Mouse (Mus musculus) hindlimb bud, embryonic 11.5 days (tissue): ENCODE results near the gene Gpatch8.

ENCODE experiments used
- DNase-seq: peaks from one replicate; pipeline ENCODE4 v3.0.0-alpha.2; 2012; ENCODE audit warnings: low read depth, low spot score; ENCODE audit errors: extremely low spot score

Gene Gpatch8

DNA sequence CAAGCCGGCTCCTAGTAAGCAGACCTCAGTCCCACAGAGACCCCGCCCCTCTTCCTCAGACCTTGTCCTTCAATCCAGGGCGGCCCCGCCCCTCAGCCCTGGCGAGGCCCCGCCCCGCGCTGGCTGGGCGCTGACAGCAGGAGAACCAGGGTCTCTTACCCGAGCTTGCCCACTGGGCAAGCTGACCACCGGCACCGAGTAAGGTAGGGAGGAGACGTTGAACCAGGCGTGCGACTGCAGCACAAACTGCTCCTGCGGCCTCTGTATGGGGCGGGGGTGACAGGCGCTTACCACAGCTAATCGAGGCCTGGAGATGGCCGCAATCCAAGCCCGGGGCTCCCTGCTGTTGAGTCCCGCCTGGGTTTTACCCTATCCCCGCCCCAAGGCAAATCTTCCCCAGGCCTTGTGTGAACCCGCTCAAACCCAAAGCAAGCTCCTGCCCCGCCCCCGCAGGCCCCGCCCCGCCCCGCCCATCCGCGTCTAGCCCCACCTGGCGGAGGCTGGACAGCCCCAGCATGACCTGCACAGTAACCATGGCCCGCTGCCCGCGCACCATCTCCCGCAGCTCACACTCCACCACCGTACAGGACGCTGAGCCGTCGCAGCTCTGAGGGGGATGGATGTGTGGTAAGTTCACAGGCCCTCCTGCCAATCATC, 100.3 kb downstream of the Gpatch8 start:
- DNase-seq = no peak

DNA sequence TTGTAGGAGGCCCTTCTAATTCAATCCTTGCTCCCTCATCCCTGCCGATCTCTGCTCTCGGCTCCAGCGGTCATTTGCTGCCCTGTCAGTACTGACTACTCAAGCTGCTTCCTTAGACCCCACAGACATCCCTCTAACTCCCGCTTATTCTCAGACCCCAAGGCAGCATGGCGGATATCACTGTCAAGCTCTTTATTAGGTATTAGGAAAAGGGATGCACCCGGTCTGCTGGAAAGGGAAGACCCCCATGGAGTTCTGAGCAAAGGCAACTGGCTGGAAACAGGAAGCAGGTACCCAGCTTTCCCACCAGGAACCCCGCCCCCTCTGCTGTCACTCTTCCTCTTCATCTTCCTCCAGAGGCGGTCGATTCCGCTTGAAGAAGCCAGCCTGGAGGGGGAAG, 103.1 kb downstream of the Gpatch8 start:
- no peak for DNase-seq

DNA sequence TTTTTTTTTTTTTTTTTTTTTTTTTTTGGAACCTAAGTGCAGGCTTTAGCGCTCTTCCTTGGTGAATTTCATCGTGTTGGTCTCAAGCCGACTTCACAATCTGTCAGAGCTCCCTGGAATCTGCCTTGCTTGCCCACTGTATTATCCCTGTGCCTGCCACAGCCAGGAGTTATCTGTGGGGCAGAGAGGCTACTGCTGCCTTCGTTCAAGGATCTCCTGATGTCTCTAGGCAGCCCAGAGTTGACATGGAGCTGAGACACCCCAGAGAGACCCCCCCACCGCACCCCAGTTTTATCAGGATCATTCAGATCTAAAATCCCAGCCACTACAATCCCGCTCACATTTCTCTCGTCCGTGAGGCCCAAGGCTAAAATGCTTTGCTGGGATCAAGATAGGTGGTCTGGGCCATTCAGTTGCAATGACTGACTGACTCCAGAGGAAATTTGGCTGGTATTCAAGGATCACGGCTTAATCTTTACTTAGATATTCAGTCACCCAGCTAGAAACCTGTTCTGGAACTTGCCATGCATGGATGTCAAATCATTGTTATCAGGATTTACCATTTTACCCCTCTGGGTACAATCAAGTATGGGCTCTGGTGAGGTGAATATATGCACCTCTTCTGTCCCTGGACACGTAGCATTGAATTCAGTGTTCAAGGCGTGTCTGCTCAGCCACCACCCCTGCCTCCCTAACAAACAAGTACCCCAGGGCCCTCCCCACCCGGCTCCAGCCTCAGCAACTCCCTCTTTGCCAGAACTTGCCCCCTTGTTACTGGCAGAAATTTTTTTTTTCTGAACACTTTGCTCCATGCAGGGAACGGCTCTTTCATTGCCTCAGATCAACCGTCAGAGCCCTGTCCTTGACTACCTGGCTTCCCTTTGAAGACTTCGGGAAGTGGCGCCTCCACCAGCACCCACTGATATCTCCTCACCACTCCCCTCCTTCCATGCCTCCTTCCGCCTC, 106.9 kb downstream of the Gpatch8 start:
- DNase-seq = no peak

DNA sequence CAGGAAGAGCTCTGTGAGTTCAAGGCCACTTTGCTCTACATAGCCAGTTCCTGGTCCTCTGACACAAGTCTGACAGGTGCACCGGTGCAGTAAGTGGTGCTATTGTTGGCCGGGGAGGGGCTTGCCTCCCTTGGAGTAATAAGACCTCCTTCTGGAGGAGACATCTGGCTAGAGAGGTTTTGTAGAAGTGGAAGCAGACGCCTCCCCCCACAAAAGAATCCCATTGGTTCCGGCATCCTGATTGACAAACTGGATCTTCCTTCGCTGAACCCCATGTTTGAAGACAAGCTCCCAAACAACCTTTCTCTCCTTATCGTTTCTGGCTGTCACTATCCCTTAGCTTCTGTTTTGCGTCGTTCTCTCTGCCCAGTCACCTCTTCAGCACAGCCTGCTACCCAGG, 107.9 kb downstream of the Gpatch8 start:
- DNase-seq = no peak

DNA sequence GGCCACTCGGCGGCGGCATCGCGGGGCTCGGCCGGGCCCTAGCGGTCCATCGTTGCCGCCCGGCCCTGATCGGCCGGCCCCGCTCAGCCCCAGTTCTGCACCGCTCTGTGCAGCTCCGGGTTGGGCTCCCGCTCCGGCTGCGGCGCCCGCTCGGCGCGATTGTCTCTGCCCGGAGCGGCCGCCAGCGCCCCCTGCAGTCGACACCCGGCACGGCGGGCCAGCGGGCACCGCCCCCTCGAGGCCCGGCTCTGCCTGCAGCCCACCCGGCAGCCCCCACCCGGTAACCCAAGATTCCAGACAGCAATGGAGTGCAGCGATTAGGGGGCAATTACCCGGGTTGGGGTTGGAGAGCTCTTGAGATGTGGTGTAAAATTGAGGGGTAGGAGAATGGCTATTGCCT, 108.7 kb downstream of the Gpatch8 start, which contains the start of gene Fam171a2:
Fam171a2 (minus strand) TSS at position 186 of the 400 bp plus-strand sequence.
- no peak for DNase-seq

DNA sequence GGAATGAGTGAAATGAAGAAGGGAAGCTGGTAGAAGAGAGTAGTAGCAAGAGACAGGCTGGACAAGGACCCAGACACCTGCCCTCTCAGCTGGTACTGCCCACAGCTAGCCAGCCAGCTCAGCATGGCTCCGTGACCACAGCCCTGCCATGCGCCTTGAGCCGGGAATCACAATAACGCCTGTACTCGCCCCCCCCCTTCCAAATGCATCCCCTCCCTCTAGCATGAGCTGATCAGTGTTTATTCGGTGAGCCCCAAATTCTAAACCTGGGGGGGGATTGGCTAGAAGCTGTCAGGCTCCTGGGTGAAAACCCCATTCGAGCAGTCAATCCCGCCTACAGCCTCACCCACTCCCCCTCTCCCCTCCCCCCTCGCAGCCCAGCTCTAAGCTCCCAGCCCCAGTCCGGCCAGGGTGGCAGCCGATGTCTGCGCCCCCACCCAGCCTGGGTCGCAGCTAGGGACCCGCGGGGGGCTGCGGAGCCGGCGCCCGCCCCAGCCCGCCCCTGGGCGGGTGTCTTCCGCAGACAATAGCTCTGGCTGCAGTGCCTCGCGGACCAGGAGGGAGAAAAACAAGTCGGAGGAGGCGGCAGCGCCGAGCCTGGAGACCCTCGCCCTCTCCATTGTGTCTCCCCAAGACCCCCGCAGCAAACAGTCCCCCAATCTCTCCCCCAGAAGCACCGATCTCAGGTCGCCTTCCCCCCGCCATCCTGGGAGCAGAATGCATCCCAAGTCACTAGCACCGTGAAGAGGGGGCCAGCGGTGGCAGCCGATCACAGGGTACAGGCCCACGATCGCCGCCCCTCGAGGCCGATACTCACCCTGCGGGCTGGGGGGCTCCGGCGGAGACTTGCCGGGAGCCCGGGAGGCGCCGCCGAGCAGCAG, 109.4 kb downstream of the Gpatch8 start:
- DNase-seq = no peak

DNA sequence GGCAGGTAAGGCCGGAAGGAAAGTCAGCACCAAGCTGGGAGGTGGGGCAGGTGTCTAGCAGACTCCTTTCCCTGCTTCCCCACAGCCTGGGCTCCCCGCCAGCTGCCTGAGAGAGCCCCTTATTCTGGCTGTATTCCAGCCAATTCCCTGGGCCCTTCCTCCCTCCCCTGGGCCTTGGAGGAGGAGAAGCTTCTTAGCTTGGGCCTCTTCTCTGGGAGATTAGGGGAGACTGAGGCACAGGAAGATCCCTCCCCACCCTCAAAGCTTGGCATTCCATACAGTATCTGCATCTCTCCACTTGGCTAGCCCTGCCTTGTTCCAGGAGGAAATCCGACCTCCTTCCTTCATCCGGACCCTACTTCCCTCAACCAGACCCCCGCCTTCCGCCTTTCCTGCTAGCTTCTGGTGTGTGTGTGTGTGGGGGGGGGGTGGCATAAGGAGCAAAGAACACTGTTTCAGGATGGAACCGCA, 110.3 kb downstream of the Gpatch8 start:
- DNase-seq = no peak

DNA sequence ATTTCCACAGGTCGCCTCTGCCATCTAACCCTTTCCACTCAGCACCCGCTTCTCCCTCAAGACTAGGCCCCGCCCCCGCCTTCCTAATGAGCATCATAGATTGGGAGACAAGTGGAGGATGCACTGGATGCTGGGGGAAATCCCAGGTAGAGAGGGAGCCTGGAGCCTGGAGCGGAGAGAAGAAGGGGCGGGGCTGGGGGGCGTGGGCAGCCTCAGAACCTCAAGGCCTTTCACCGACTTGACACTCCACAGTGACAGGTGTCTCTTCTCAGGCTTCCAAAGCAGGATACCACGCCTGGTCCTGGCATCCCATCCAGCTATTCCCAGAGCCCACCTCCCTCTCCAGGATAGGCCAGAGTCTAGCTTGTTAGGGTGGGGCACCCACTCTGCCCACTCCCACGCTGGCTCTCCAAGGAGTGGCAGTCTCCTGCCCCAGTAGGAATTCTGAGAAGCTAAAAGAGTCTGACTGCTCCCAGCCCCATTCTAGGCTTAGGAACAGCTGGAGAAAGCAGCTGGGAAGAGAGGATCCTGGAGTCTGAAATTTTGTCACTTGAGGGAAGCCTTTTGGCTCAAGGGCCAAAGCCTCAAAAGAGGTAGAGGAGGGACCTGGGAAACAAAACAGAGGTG, 110.8 kb downstream of the Gpatch8 start:
- DNase-seq = no peak

DNA sequence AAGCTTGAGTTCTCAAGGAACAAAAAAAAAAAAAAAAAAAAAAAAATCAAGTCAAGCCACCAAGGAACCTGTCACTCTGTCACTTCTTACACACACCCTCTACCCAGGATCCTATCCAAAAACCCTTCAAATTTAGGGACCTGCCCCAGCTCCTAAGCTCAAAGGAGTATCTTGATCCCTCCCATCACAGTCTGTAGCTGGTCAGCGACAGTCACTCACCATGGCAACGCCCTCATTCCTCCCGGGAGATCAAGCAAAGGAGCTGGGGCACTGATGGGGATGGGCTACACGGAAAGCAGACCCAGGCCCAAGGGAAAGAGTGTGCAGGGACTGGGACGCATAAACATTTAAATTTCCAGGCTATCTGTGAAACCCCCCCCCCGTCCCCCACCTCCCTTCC, 111.4 kb downstream of the Gpatch8 start:
- DNase-seq = no peak

DNA sequence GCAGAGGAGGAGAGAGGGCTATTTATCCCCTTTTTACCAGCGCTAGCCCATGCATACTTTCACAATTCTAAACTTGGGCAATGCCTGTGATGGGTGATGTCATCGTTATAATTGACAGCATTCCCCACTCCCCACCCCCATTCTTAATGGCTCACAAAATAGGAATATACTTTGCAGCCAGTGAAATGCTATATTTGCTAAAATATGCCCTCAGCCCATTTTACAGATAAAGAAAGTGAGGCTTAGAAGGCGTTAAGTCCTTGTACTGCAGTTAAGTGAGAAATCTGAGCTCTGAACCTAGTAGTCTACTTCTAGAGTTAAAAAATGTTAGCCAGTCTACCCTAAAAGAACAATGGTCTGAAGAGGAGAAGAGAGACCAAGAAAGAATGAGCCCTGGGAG, 111.9 kb downstream of the Gpatch8 start:
- no peak for DNase-seq

DNA sequence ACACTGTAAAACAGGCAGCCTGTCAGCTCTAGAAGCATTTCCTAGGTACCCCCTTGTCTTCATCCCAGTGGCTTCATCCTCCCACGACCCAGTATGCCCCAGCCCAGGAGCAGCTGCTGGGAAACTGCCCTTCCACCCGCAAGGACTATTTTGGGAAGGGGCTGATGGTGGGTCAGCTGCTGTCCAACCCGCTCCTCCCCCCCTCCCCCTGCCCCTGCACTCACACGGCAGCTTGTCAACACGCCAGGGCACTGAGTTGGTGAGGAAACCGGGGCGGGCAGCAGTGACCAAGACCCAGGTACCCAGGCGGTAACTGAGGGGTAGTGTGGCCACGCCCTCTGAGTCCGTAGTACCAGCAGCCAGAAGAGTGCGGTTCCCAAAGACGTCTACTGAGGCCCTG, 112.5 kb downstream of the Gpatch8 start:
- no peak for DNase-seq

DNA sequence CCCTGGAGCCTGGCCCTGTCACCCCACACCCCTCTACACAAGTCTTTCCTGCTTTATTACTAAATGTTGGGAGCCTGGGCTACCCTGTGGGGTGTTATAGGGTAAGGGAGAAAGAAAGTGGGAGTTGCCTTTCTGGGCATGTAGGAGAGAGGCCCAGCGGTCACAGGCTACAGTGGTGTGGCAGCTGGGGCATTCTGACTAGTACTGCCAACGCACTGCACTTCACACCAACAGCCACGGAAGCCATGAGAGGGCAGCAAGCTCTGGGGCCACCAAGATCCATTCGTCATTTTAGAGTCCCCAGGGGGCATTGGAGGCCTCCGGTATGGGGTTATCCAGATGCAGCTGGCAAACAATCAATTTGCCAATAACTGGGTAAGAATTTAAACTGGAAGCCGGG, 114.1 kb downstream of the Gpatch8 start:
- DNase-seq = no peak

DNA sequence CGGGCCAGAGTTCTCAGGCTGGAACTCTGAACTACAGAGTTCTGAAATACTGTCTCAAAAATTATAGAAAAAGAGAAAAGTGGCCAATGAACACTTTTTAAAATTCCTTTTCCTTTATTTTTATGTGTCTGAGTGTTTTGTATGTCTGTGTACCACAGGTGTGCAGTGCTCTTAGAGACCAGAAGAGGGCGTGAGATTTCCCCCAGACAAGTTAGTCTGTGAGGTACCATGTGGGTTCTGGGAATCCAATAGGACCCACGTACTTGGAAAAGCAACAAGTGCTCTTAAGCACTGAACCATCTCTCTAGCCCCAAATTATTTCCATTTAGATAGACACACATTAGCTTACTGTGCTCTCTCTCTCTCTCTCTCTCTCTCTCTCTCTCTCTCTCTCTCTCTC, 114.8 kb downstream of the Gpatch8 start:
- DNase-seq = no peak

DNA sequence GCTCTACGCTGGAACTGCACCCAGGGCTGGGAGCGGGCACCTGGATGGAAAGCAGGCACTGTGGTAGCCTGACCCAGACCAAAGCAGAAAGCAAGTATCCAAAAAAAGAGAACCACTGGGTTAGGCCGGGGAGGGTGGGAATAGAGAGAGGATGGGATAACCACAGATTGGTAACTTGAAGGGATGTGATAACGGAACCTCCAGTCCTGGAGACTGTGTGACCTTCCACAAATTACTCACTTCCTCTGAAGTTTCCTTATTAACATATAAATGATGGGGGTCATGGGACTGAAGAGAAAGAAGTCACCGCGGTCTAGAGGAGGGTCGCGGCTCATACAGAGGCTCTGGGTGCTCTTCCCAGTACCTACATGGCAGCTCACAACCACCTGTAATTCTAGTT, 115.9 kb downstream of the Gpatch8 start:
- DNase-seq = no peak

DNA sequence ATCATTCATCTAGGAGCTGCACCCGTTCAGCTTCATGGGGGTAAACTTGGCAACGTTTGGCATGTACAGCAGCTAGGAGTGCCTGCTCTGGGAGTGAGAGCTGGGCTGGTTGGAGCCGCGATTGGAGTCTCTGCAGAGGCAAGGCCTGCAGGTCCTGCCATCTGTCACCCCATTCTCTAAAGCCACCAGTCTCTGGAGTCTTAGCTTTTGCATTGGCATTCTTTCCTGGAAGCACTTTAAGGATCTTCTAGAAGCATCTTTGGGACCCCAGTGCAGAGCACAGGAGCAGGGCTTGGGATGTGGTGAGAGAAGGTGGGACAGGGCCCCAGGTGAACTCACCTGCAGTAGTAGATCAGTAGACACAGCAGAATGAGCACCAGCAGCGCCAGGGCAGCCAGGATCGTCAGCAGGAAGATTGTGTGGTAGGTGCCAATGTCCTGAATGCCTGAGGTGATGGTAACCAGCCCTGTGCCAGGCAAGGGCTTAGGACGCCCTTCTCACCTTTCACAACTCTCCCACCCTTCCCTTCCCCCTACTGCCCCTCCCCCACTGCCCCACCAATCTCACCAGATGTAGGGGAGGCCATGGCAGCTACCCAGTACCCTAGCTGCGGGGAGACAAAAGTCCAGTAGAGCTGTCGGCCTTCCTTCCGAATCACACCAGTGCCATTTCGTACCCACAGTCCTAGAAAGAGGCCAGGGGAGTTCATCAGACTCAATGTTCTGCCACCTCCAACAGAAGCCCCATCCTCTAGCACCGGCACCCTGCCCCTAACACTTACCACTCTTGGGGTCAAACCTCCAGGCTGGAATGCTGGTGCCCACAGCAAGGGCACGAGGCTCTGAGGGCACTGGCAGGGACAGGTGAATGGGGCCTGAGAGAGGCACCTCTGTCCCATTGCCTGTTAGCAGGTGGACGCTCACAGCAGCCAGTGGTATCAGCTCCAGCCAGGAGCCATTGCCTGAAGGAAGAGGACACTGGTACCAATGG, 116.8 kb downstream of the Gpatch8 start:
- DNase-seq = no peak

DNA sequence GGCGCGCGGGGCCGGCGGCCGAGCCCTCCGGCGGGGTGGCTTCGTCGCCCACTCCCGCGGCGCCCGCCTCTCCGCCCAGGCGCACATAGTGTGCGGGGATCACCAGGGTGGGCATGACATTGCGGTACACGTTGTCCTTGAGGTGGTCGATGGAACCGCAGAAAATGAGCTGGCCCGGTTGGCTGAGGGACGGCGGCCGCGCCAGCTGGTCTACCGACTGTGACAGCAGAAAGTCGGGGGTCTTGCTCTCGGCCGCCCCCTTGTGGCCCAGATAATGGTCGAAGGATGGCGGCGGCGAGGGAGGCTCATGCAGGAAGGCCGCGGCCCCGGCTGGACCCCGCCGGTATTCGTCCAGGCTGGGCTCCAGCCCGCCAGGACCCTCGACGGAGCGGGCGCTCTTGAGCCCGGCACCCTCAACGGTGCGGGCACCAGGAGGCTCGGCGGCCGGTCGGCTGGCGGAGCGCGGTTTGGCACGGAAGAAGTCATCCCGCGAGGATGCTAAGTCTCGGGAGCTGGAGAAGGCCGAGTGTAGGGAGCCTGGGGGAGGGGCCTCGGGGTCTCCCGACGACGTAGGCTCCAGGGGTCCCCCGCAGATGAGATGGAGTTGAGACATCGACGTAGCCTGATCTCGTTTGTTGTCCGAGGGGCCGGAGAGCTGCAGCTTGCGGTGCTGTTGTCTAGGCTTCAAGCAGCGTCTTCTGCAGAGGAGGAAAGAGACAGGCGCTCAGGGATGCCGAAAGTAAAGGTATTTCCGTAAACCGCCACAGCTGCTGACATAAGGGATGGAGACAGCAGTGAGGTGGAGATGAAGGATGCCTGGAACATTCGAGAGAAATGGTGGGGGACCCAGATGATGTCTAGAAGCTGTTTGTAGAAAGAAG, 117.7 kb downstream of the Gpatch8 start:
- DNase-seq = no peak

DNA sequence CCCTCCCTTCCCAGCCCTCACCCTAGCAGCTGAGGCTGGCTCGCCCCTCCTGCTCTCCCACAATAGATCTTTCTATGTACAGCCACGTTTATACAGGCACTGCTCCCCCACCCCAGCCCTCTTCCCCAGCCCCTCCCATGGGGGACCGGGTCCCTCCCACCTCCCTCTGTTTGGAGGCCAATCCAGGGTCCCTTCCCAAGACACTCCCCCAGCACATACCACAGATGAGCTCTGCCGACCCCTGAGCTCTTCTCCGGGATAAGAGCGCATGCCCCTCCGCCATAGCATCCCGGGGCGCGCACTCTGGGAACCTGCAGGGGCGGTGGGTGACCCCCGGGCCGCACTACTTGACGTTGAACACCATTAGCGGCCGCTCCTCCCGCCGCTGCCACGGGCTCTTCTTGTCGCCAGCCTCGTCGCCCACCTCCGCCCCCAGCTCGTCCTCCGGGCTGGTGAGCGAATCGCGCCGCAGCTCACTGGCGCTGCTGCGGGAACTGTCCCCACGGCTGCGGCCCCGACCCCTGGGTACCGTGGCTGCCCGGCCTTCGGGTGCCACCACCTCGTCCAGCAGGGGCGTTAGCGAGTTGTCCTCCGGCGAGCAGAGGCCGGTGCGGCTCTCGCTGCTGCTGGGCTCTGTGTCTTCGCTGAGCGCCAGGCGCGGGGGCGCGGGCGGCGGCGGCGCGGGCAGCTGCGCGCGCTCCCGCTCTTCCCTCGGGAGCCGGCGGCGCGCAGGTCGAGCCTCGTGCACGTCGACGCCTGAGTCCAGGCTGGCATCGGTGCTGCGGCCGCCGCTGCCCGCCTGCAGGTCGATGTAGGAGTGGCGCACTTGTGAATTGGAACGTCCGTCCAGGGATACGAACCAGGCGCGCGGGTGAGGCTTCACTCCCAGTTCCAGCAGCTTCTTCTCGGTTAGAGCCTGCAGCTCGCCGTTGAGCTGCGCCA, 118.8 kb downstream of the Gpatch8 start:
- DNase-seq = no peak

DNA sequence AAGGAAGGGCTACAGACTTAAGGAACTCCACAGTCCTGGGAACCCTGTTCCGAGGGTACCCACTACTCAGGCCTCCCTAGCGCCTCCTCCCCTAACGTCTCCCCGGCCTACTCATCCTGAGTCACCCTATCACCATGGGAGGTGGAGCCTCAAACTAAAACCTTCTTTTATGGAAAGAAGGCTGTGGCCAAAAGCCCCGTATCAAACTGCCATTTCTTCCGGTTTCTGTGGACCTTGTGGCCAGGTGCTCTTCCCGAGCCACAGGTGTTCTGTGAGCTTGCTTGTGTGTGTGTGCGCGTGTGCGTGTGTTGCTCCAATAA, 119.8 kb downstream of the Gpatch8 start:
- no peak for DNase-seq
